Mouse (Mus musculus) CH12.LX (cell line): ENCODE data around the gene Sepsecs. TPM values are rescaled to one million over a fixed set of nuclear protein-coding genes. Genes with fewer than 3 reads are reported as not detected.

Experiments
- DNase-seq: peaks from one replicate; pipeline ENCODE4 v3.0.0-alpha.2; 2013; ENCODE audit errors: extremely low read depth
- H3K27ac ChIP-seq: 2 replicates; pipeline ENCODE4 v1.5.1; 2012; ENCODE audit warnings: low read depth, mild to moderate bottlenecking, control low read depth, moderate library complexity; ENCODE audit not compliant: insufficient read depth
- H3K27me3 ChIP-seq: replicated peaks from 2 replicates; pipeline ENCODE3; 2012; ENCODE audit warnings: inconsistent platforms
- H3K36me3 ChIP-seq, 2 experiments: replicated peaks in 1 of 2; 2 replicates each; pipeline versions ENCODE3 to v1.6.1; 2012; ENCODE audit warnings: inconsistent platforms in 1 of 2, low read length in 1 of 2, mild to moderate bottlenecking in 1 of 2, mixed read lengths in 1 of 2, moderate library complexity in 1 of 2; ENCODE audit not compliant: control insufficient read depth in 1 of 2, insufficient read depth in 1 of 2
- H3K4me1 ChIP-seq, 2 experiments: 2 replicates each; pipeline ENCODE4 v1.6.1; 2012; ENCODE audit warnings: inconsistent platforms in 1 of 2, moderate library complexity in 1 of 2; ENCODE audit not compliant: insufficient read depth in 2 of 2, control insufficient read depth in 1 of 2
- H3K4me2 ChIP-seq: 2 replicates; pipeline ENCODE4 v1.6.1; 2012; ENCODE audit warnings: low read depth, mild to moderate bottlenecking, control low read depth; ENCODE audit not compliant: poor library complexity, insufficient read depth, severe bottlenecking
- H3K4me3 ChIP-seq, 3 experiments: fragments of 150-350 bp in 1 of 3; sonication (generic) in 1 of 3; replicated peaks in 1 of 3; 2 replicates each; pipeline versions ENCODE3 to v1.5.1; 2011 to 2012; ENCODE audit warnings: low read depth in 2 of 3, low read length in 2 of 3, mild to moderate bottlenecking in 2 of 3, moderate library complexity in 2 of 3, control low read depth in 1 of 3, improper control_type of control experiment in 1 of 3, inconsistent platforms in 1 of 3, mixed read lengths in 1 of 3; ENCODE audit not compliant: poor library complexity in 1 of 3
- H3K79me2 ChIP-seq: replicated peaks from 2 replicates; pipeline ENCODE4 v1.6.1; 2012; ENCODE audit warnings: mild to moderate bottlenecking, moderate library complexity; ENCODE audit not compliant: control insufficient read depth, poor library complexity, insufficient read depth, severe bottlenecking; ENCODE audit errors: extremely low read depth
- H3K9ac ChIP-seq: 2 replicates; pipeline ENCODE4 v1.6.1; 2012; ENCODE audit warnings: low read depth, mild to moderate bottlenecking, control low read depth, moderate library complexity; ENCODE audit not compliant: insufficient read depth
- H3K9me3 ChIP-seq: replicated peaks from 2 replicates; pipeline ENCODE3; 2012; ENCODE audit warnings: low read length, inconsistent platforms, mixed read lengths
- BHLHE40 ChIP-seq: IDR thresholded peaks from 2 replicates; pipeline ENCODE4 v1.6.1; 2011; ENCODE audit warnings: mild to moderate bottlenecking, low read depth, low read length, improper control_type of control experiment
- ELF1 ChIP-seq: IDR thresholded peaks from 2 replicates; pipeline ENCODE4 v1.6.1; 2014; ENCODE audit warnings: low read depth, mild to moderate bottlenecking, inconsistent platforms, low read length, improper control_type of control experiment
- HCFC1 ChIP-seq: IDR thresholded peaks from 2 replicates; pipeline ENCODE4 v1.6.1; 2012; ENCODE audit warnings: low read depth, mild to moderate bottlenecking, inconsistent platforms, low read length, improper control_type of control experiment
- JUN ChIP-seq: IDR thresholded peaks from 2 replicates; pipeline ENCODE4 v1.6.1; 2011; ENCODE audit warnings: low read depth, mild to moderate bottlenecking, low read length, improper control_type of control experiment, moderate library complexity; ENCODE audit not compliant: insufficient read depth
- JUND ChIP-seq: conservative IDR thresholded peaks from 2 replicates; pipeline ENCODE4 v1.6.1; 2011; ENCODE audit warnings: low read depth, low read length, improper control_type of control experiment
- KAT2A ChIP-seq: IDR thresholded peaks from 2 replicates; pipeline ENCODE4 v1.6.1; 2012; ENCODE audit warnings: low read length, improper control_type of control experiment, inconsistent platforms; ENCODE audit not compliant: insufficient replicate concordance
- MAFK ChIP-seq: IDR thresholded peaks from 2 replicates; pipeline ENCODE4 v1.6.1; 2011; ENCODE audit warnings: low read length, improper control_type of control experiment; ENCODE audit not compliant: insufficient replicate concordance
- MXI1 ChIP-seq: IDR thresholded peaks from 2 replicates; pipeline ENCODE4 v1.6.1; 2011; ENCODE audit warnings: mild to moderate bottlenecking, low read depth, low read length, improper control_type of control experiment
- MYC ChIP-seq: IDR thresholded peaks from 2 replicates; pipeline ENCODE4 v1.6.1; 2011; ENCODE audit warnings: low read depth, mild to moderate bottlenecking, improper control_type of control experiment, low read length
- POLR2A ChIP-seq: IDR thresholded peaks from 2 replicates; pipeline ENCODE4 v1.6.1; 2011; ENCODE audit warnings: low read depth, mild to moderate bottlenecking, improper control_type of control experiment, low read length
- RAD21 ChIP-seq: IDR thresholded peaks from 2 replicates; pipeline ENCODE4 v1.6.1; 2011; ENCODE audit warnings: low read depth, mild to moderate bottlenecking, low read length, improper control_type of control experiment, moderate library complexity
- RCOR1 ChIP-seq: conservative IDR thresholded peaks from 2 replicates; pipeline ENCODE4 v1.6.1; 2012; ENCODE audit warnings: low read depth, mild to moderate bottlenecking, inconsistent platforms, low read length, improper control_type of control experiment
- TBP ChIP-seq: conservative IDR thresholded peaks from 2 replicates; pipeline ENCODE4 v1.6.1; 2011; ENCODE audit warnings: low read depth, low read length, improper control_type of control experiment
- TCF12 ChIP-seq: IDR thresholded peaks from 2 replicates; pipeline ENCODE4 v1.6.1; 2014; ENCODE audit warnings: low read depth, mild to moderate bottlenecking, inconsistent platforms, low read length, improper control_type of control experiment
- USF1 ChIP-seq: IDR thresholded peaks from 2 replicates; pipeline ENCODE4 v1.6.1; 2014; ENCODE audit warnings: low read depth, mild to moderate bottlenecking, inconsistent platforms, low read length, improper control_type of control experiment
- ZKSCAN1 ChIP-seq: IDR thresholded peaks from 2 replicates; pipeline ENCODE4 v1.6.1; 2012; ENCODE audit warnings: low read depth, inconsistent platforms, low read length, improper control_type of control experiment, borderline replicate concordance
- ZNF384 ChIP-seq: IDR thresholded peaks from 2 replicates; pipeline ENCODE4 v1.6.1; 2012; ENCODE audit warnings: low read depth, low read length, improper control_type of control experiment, inconsistent platforms
- dilution Hi-C: fragments of 300-500 bp; cut with MboI; formaldehyde crosslinking; loops from 2 replicates; pipeline ENCODE4 v1.14.3; 2020; ENCODE audit warnings: low sequenced_read_pairs; ENCODE audit not compliant: extremely low pct_unique_long_range_greater_than_20kb, extremely low pct_ligation_motif_present
- in situ Hi-C: fragments of 300-500 bp; cut with MboI; formaldehyde crosslinking; loops from 3 replicates; pipeline ENCODE4 v1.14.3; 2019; ENCODE audit warnings: low sequenced_read_pairs, low pct_ligation_motif_present, low pct_unique_long_range_greater_than_20kb, mixed read lengths
- polyA plus RNA-seq: library from polyadenylated mRNA; unstranded; fragments of >175 nt; gene quantifications from 2 replicates; pipeline ENCODE4 v1.2.1, GENCODE M21; 2012; ENCODE audit warnings: low read depth; ENCODE audit not compliant: insufficient read length
- total RNA-seq, 2 experiments: library from RNA; depleted of rRNA; stranded (reverse); fragments of 300-350 nt in 1 of 2; fragments of >200 nt in 1 of 2; gene quantifications; 2 replicates each; pipeline ENCODE4 v1.2.3; 2012 to 2014

Sepsecs gene
- total and polyA plus RNA-seq, 3 experiments = 9.1 to 10.8 (median 9.3) TPM

DNA sequence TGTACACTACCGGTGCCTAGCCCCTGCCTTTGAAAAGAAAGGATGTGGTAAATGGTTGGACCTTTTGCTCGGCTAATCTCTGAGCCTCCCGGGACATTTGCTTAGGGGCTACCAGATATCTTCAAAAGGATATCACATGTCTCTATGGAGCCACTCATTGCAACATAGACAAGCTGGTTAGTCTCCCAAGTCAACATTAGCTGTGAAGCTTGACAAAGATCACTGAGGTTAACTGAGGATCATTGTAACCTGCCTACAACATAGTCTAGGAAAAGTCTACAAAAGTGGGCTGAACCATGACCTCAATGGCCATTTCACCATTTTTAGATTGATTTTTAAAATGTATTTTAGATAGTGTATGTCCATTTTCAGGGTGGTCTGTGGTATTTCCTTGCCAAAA, 1.2 kb upstream of the Sepsecs start:
- Histone ChIP-seq H3K4me3 (no peak overlapping the region), H3K4me2 (no peak overlapping the region), H3K9me3 (no peaks in the 10 kb centered on the region), H3K4me1 (peaks cover 2 to 20% of the 10 kb centered on the region in 2 experiments; a peak in 3 of 4 replicates), H3K27me3 (no peaks in the 10 kb centered on the region), H3K27ac (no peak overlapping the region), H3K79me2 (peaks cover 14% of the 10 kb centered on the region), H3K36me3 (peaks cover 0 to 12% of the 10 kb centered on the region in 2 experiments), H3K9ac (no peak overlapping the region)
- dilution Hi-C loops (no loop called here), in situ Hi-C loops (no loop called here)
- DNase-seq = no peak
- no peak for TF ChIP-seq JUND

DNA sequence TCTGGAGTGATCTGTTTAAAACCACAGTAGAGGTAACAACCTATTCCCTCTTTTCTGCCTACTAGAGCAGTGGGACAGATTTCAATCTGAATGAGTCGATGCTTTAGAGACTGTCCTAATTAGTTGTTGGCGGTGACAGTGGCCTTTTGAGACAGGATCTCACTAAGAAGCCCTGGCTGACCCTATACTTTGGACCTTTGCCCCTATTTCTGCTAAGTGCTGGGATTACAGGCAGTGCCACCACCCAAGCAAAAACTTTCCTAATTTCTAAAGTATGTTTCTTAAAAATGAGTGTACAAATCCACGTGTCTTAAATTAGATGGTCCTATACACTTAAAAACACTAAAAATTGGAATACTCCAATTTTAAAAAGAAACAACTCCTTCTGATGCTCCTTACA, 2.7 kb downstream of the Sepsecs start:
- Histone ChIP-seq H3K36me3 (peaks cover 15 to 42% of the 10 kb centered on the region in 2 experiments), H3K27me3 (no peaks in the 10 kb centered on the region), H3K4me1 (peaks cover 2 to 20% of the 10 kb centered on the region in 2 experiments; a peak in 3 of 4 replicates), H3K79me2 (peaks cover 18% of the 10 kb centered on the region), H3K4me3 (no peak overlapping the region), H3K9ac (no peak overlapping the region), H3K9me3 (no peaks in the 10 kb centered on the region), H3K4me2 (no peak overlapping the region), H3K27ac (no peak overlapping the region)
- dilution Hi-C loops = no loop called here
- DNase-seq = no peak
- TF ChIP-seq MAFK (no peak), USF1 (no peak), POLR2A (no peak), TCF12 (no peak), JUND (no peak), MXI1 (no peak), BHLHE40 (no peak), MYC (no peak), ZNF384 (no peak), JUN (no peak), TBP (no peak), RCOR1 (no peak), ZKSCAN1 (no peak)
- in situ Hi-C loops = no loop called here

DNA sequence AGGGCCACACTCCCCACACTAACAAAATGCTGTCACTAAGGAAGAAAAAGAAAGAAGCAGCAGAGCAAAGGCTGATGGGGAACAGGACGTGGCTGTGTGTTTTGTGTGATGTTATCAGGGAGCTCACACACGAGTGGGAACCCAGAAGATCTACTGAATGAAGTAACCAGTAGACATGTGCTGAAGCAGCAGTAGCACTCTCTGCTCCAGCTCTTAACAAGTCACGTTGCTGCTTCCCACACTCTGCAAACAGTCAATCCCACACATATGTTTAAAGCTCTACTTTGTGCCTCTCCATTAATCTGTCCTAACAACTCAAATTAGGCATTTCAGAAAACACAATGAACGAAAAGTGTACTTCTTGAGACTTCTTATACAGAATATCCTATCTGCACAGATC, 11.6 kb downstream of the Sepsecs start:
- Histone ChIP-seq H3K4me1 (no peaks in the 10 kb centered on the region), H3K79me2 (peaks cover 3% of the 10 kb centered on the region; the same call in 1 of the 2 replicates), H3K9ac (no peak overlapping the region), H3K36me3 (peaks cover 42 to 79% of the 10 kb centered on the region in 2 experiments), H3K27ac (no peak overlapping the region)
- no peak for DNase-seq
- TF ChIP-seq POLR2A (no peak), USF1 (no peak), RAD21 (no peak), ELF1 (no peak), JUN (no peak), KAT2A (no peak), TCF12 (no peak), HCFC1 (no peak)
- TF ChIP-seq, all 38 proteins: peak for 0
- H3K4me3 ChIP-seq = no peak overlapping the region
- dilution Hi-C loops (no loop called here), in situ Hi-C loops (no loop called here)
- H3K27me3 ChIP-seq = no peaks in the 10 kb centered on the region
- H3K4me2 ChIP-seq = no peak overlapping the region
- H3K9me3 ChIP-seq = no peaks in the 10 kb centered on the region
